Mouse (Mus musculus) cerebral cortex, adult 2 months (tissue): ENCODE results near the gene Armc2.

Experiments
- WGBS: fragments of 180-500 bp; shearing (Covaris S2); methylation state at CpG from one replicate; pipeline ENCODE4 v1.1.7; 2018; 5-methylcytosine and 5-hydroxymethylcytosine counted together

Gene Armc2

GRCm38 (mm10) chr10:42014086-42014485 lies 4.2 kb downstream of the Armc2 start:
- 65% methylated on average over 5 of the region's 5 CpGs for WGBS

- 64% methylated on average over 10 of the region's 10 CpGs for WGBS
These were observed 7.3 kb downstream of the Armc2 start for GRCm38 (mm10) chr10:42010761-42011435.

GRCm38 (mm10) chr10:42005259-42005658 lies 13.0 kb downstream of the Armc2 start:
- 87% methylated on average over 3 of the region's 3 CpGs for WGBS

- WGBS: 76% methylated on average over 7 of the region's 7 CpGs
These were observed 13.6 kb downstream of the Armc2 start for GRCm38 (mm10) chr10:42004690-42005089.

DNA sequence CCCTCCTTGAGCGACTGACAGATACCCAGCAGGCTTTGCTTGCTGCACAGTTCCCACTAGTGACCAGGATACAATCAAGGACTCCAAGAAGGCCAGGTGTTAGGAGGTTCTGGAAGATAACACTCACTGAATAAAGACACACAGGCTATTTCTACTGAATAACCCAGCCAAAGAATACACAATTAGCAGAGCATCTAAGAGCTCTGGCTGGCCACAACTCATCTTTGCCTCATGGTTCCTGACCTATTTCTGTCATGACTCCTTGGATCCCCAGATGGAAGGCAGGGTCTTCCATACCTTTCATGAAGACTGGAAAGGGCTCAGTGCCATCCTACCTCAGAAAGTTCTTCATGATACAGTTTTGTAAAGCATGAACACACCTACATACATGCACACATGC lies 14.2 kb downstream of the Armc2 start:
- 91% methylated on average over 1 of the region's 1 CpGs for WGBS

GRCm38 (mm10) chr10:42003576-42003975 lies 14.7 kb downstream of the Armc2 start:
- 75% methylated on average over 1 of the region's 1 CpGs for WGBS

GRCm38 (mm10) chr10:42002436-42002835 lies 15.8 kb downstream of the Armc2 start:
- 91% methylated on average over 7 of the region's 7 CpGs for WGBS

DNA sequence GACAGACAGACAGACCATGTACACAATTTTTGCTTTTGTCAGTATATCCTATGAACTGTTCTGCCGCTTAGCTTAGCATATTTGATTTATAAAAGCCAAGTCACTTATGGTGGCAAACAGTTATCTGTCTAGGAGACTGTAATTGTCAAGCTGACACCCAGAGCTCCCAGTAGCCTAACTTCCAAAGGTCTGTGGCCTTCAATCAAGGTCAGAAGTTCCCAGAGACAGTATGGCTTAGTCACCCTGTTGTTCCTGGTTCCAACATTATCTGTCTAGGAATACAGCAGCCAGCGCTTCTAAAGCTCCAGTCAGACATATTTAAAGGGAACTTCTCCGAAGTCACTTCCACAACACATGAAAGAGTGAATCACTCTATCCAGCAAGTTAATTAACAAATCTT lies 17.0 kb downstream of the Armc2 start:
- 80% methylated on average over 3 of the region's 3 CpGs for WGBS

- WGBS: 67% methylated on average over 1 of the region's 1 CpGs
These were observed 20.5 kb downstream of the Armc2 start for GRCm38 (mm10) chr10:41997691-41998178.

GRCm38 (mm10) chr10:41996157-41996556 lies 22.1 kb downstream of the Armc2 start:
- WGBS: 64% methylated on average over 8 of the region's 8 CpGs

GRCm38 (mm10) chr10:41995051-41995450 lies 23.2 kb downstream of the Armc2 start:
- WGBS: 73% methylated on average over 2 of the region's 2 CpGs

GRCm38 (mm10) chr10:41994578-41994977 lies 23.7 kb downstream of the Armc2 start:
- WGBS: 81% methylated on average over 4 of the region's 4 CpGs

GRCm38 (mm10) chr10:41992059-41992440 lies 26.2 kb downstream of the Armc2 start:
- 85% methylated on average over 5 of the region's 5 CpGs for WGBS

DNA sequence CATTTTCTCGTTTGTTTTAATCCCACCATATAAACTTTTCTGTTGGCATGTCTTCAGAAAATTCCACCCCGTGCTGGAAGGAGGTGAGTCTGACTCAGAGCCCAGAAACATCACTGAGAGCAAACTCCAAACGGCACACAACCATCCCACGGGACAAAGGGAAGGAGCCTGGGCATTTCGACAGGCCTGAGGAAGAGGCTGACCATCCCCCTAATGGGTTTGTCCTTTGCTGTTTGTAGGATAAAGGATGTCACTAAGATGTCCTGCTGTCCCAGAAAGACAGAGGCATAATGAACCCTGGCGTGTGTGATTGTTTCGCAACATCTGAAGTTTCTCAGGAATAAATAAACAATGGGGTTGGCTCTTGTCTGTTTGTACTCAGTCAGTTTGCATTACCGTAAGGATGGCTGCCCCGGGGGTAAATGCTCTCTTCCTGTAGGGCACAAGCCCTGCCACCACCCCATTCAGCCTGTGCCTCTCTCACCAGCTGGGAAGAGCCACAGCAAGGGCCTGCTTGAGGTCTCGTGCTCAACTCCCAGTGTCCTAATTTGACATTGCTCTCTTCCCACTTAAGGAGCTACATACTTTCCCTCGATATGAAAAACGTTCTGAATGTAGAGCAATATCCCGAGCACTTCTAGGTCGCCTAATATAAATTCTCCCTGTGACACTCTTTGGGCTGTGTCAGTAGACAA lies 26.7 kb downstream of the Armc2 start:
- 45% methylated on average over 14 of the region's 14 CpGs for WGBS

GRCm38 (mm10) chr10:41990896-41991295 lies 27.3 kb downstream of the Armc2 start:
- 61% methylated on average over 13 of the region's 13 CpGs for WGBS

DNA sequence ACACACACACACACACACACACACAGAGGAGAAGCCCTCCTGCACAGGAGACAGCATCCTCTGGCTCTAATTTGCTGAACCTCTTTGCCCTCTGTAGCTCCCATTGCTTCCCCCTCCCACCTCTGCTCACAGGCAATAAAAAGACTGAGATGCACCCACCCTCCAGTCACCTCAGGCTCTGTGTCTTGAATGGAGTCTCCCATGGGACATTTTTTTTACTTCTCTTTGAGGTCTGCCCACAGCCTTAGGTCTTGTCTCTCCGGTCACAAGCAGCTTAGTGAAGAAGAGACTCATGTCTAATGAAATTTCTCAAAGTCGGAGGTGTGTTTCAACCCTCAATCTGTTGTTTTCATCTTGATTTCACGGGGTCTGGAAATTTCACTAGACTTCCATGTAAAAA lies 29.3 kb downstream of the Armc2 start:
- WGBS: 93% methylated on average over 3 of the region's 3 CpGs

DNA sequence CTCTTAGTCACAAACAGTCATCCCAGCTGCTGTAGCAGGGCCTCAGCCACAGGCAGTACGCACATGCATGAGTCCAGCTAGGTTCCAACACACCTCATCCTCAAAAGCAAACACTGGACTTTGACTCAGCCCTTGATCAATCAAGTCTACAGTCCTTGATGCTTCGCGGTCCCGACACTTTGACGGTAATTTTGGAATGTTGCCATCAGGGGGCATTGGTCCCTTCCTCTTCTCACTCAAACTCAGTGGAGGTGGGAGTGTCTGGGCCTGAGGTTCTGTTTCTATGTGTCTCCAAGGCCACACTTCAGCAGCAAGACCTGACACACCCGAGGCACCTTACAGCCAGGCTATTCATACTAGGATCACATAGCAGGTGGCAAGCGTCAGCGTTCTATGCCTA lies 32.1 kb downstream of the Armc2 start:
- WGBS: 88% methylated on average over 8 of the region's 8 CpGs

GRCm38 (mm10) chr10:41984221-41984620 lies 34.0 kb downstream of the Armc2 start:
- WGBS: 63% methylated on average over 6 of the region's 6 CpGs

DNA sequence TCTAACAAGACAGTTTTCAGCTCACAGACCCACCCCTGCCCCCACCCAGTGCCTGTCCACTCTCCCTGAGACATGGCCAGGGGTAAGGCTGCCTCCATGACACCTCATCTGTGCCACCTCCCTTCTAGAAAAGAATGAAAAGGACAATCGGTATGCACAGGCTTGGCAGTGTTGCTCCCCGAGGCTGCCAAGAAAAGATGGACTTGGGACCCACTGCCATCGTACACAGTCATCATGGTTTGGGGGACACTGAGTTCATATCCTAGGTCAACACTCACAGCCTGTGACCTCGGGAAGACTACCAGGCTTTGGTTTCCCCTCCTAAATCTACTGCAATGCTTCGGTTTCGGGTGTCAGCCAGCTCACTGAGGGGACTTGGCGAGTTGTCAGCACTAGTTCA lies 35.4 kb downstream of the Armc2 start:
- WGBS: 79% methylated on average over 7 of the region's 7 CpGs

GRCm38 (mm10) chr10:41980772-41981383 lies 37.4 kb downstream of the Armc2 start:
- 19% methylated on average over 6 of the region's 6 CpGs for WGBS

GRCm38 (mm10) chr10:41978403-41979234 lies 39.6 kb downstream of the Armc2 start:
- WGBS: 78% methylated on average over 7 of the region's 7 CpGs

- 73% methylated on average over 9 of the region's 9 CpGs for WGBS
These were observed 45.6 kb downstream of the Armc2 start for GRCm38 (mm10) chr10:41972676-41973075.
